Mouse (Mus musculus) embryonic facial prominence, embryonic 11.5 days (tissue): ENCODE measurements around the gene Agtpbp1. TPM values are rescaled to one million over a fixed set of nuclear protein-coding genes. Genes with fewer than 3 reads are reported as not detected.
"Not testable (repeated sequence)": the region's sequence is repeated elsewhere in the genome, so short reads cannot be mapped to it uniquely, and the experiment has no call there.

Experiments used
- ATAC-seq: fragments of 200-750 bp; cut with Nextera tagmentation; replicated peaks from 2 replicates; pipeline ENCODE4 v1.8.0; 2017; ENCODE audit warnings: low read depth; ENCODE audit not compliant: insufficient number of reproducible peaks, low FRiP score, low TSS enrichment
- DNase-seq: peaks from one replicate; pipeline ENCODE4 v3.0.0-alpha.2; 2015; ENCODE audit warnings: low spot score
- H3K27ac ChIP-seq: fragments of 300-500 bp; sonication (generic); replicated peaks from 2 replicates; pipeline ENCODE4 v1.5.1; 2014; ENCODE audit warnings: mild to moderate bottlenecking, low read depth, low read length, control low read depth
- H3K27me3 ChIP-seq: fragments of 300-500 bp; sonication (generic); 2 replicates; pipeline ENCODE4 v1.6.1; 2014; ENCODE audit warnings: mild to moderate bottlenecking, low read length, moderate library complexity, mixed read lengths; ENCODE audit not compliant: control insufficient read depth, insufficient read depth
- H3K36me3 ChIP-seq: fragments of 300-500 bp; sonication (generic); replicated peaks from 2 replicates; pipeline ENCODE4 v1.6.1; 2014; ENCODE audit warnings: low read depth, mild to moderate bottlenecking, low read length, moderate library complexity, mixed read lengths; ENCODE audit not compliant: control insufficient read depth, insufficient read depth
- H3K4me1 ChIP-seq: fragments of 300-500 bp; sonication (generic); 2 replicates; pipeline ENCODE4 v1.6.1; 2014; ENCODE audit warnings: low read length, mixed read lengths; ENCODE audit not compliant: control insufficient read depth, insufficient read depth
- H3K4me2 ChIP-seq: fragments of 300-500 bp; sonication (generic); 2 replicates; pipeline ENCODE4 v1.6.1; 2014; ENCODE audit warnings: low read depth, mild to moderate bottlenecking, control low read depth, low read length, moderate library complexity
- H3K4me3 ChIP-seq: fragments of 300-500 bp; sonication (generic); 2 replicates; pipeline ENCODE4 v1.5.1; 2014; ENCODE audit warnings: low read depth, low read length, control low read depth
- H3K9ac ChIP-seq: fragments of 300-500 bp; sonication (generic); replicated peaks from 2 replicates; pipeline ENCODE4 v1.6.1; 2014; ENCODE audit warnings: mild to moderate bottlenecking, control low read depth, low read length
- H3K9me3 ChIP-seq: fragments of 300-500 bp; sonication (generic); replicated peaks from 2 replicates; pipeline ENCODE4 v1.6.1; 2016; ENCODE audit warnings: mild to moderate bottlenecking, low read length, inconsistent platforms, mixed read lengths; ENCODE audit not compliant: control insufficient read depth
- WGBS: fragments of 180-500 bp; shearing (Covaris S2); extraction: QIAGEN DNeasy Blood & Tissue Kit; methylation state at CpG from one replicate; pipeline ENCODE4 v1.1.7; 2014; 5-methylcytosine and 5-hydroxymethylcytosine counted together
- polyA plus RNA-seq: library from polyadenylated mRNA; unstranded; fragments of >200 nt; fragmentation: Nextera tagmentation; extraction: Ambion mirVana; gene quantifications from 2 replicates; pipeline ENCODE4 v1.2.1, GENCODE M21; 2014

Agtpbp1 gene
- polyA plus RNA-seq, 1 experiment from 2014 or later = 17.8 TPM

- not testable (repeated sequence) for H3K27me3 ChIP-seq, H3K4me3 ChIP-seq, H3K9me3 ChIP-seq, H3K27ac ChIP-seq, H3K36me3 ChIP-seq, H3K4me1 ChIP-seq, ATAC-seq, DNase-seq, H3K9ac ChIP-seq, H3K4me2 ChIP-seq
- WGBS = 95% methylated on average over 3 of the region's 3 CpGs
Measured at GRCm38 (mm10) chr13:59592058-59592457, 7.0 kb upstream of the Agtpbp1 start.

- Histone ChIP-seq H3K36me3 (no peaks in the 10 kb centered on the region; the same call in 1 of the 2 replicates), H3K4me2 (no peak overlapping the region)
- 88% methylated on average over 4 of the region's 4 CpGs for WGBS
Measured at GRCm38 (mm10) chr13:59590691-59591090, 5.7 kb upstream of the Agtpbp1 start.

GRCm38 (mm10) chr13:59589672-59590071, 4.6 kb upstream of the Agtpbp1 start:
- ATAC-seq (no peak), DNase-seq (no peak)
- Histone ChIP-seq H3K27me3 (no peaks in the 10 kb centered on the region), H3K9me3 (no peaks in the 10 kb centered on the region), H3K36me3 (no peaks in the 10 kb centered on the region; the same call in 1 of the 2 replicates), H3K4me2 (no peak overlapping the region), H3K9ac (no peak overlapping the region), H3K4me1 (no peaks in the 10 kb centered on the region), H3K4me3 (no peak overlapping the region), H3K27ac (no peak overlapping the region)
- 90% methylated on average over 4 of the region's 4 CpGs for WGBS

More at GRCm38 (mm10) chr13:59590691-59591090, 5.7 kb upstream of the Agtpbp1 start:
- DNase-seq (no peak), ATAC-seq (no peak)
- Histone ChIP-seq H3K9me3 (no peaks in the 10 kb centered on the region), H3K27me3 (no peaks in the 10 kb centered on the region), H3K4me3 (no peak overlapping the region), H3K4me1 (no peaks in the 10 kb centered on the region), H3K9ac (no peak overlapping the region), H3K27ac (no peak overlapping the region)

GRCm38 (mm10) chr13:59587201-59587600, 2.2 kb upstream of the Agtpbp1 start:
- WGBS = 84% methylated on average over 2 of the region's 2 CpGs
- no peaks in the 10 kb centered on the region for H3K4me1 ChIP-seq
- no peaks in the 10 kb centered on the region for H3K9me3 ChIP-seq
- no peak overlapping the region for H3K27ac ChIP-seq
- no peak for DNase-seq
- no peaks in the 10 kb centered on the region; the same call in 1 of the 2 replicates for H3K36me3 ChIP-seq
- H3K4me2 ChIP-seq = no peak overlapping the region
- H3K9ac ChIP-seq = no peak overlapping the region
- ATAC-seq = no peak
- H3K4me3 ChIP-seq = no peak overlapping the region
- H3K27me3 ChIP-seq = no peaks in the 10 kb centered on the region

GRCm38 (mm10) chr13:59585648-59586005, 600 bp upstream of the Agtpbp1 start:
- Histone ChIP-seq H3K4me2 (peak overlapping the region; percentile 75), H3K27me3 (no peaks in the 10 kb centered on the region), H3K9me3 (no peaks in the 10 kb centered on the region), H3K4me1 (no peaks in the 10 kb centered on the region), H3K27ac (peak overlapping the region; percentile 65; the same call in 1 of the 2 replicates), H3K9ac (peak overlapping the region; percentile 90), H3K36me3 (no peaks in the 10 kb centered on the region; the same call in 1 of the 2 replicates), H3K4me3 (peak overlapping the region; percentile 93)
- DNase-seq (no peak), ATAC-seq (no peak; the same call in 1 of the 2 replicates)
- WGBS = under 1% methylated on average over 28 of the region's 28 CpGs

- DNase-seq (peak; percentile 48), ATAC-seq (peak; percentile 73)
- peak overlapping the region; percentile 61 for H3K9ac ChIP-seq
- H3K27ac ChIP-seq = 0 out of 2 replicates have a peak overlapping the region, but pooled peaks have one; percentile 35
- H3K27me3 ChIP-seq = no peaks in the 10 kb centered on the region
- peak overlapping the region; percentile 81 for H3K4me2 ChIP-seq
- 4% methylated on average over 9 of the region's 9 CpGs for WGBS
- peak overlapping the region; percentile 93 for H3K4me3 ChIP-seq
- H3K9me3 ChIP-seq = no peaks in the 10 kb centered on the region
- H3K4me1 ChIP-seq = no peaks in the 10 kb centered on the region
- no peaks in the 10 kb centered on the region for H3K36me3 ChIP-seq
Measured at GRCm38 (mm10) chr13:59584481-59584880, 546 bp downstream of the Agtpbp1 start.

GRCm38 (mm10) chr13:59580954-59581353, 4.1 kb downstream of the Agtpbp1 start:
- Histone ChIP-seq H3K4me3 (no peak overlapping the region), H3K4me2 (no peak overlapping the region), H3K4me1 (no peaks in the 10 kb centered on the region), H3K9ac (no peak overlapping the region), H3K9me3 (no peaks in the 10 kb centered on the region), H3K36me3 (no peaks in the 10 kb centered on the region), H3K27me3 (no peaks in the 10 kb centered on the region), H3K27ac (no peak overlapping the region)
- 92% methylated on average over 4 of the region's 4 CpGs for WGBS
- ATAC-seq (no peak), DNase-seq (no peak)

GRCm38 (mm10) chr13:59572549-59572948, 12.5 kb downstream of the Agtpbp1 start:
- H3K36me3 ChIP-seq = no peaks in the 10 kb centered on the region
- H3K27me3 ChIP-seq = no peaks in the 10 kb centered on the region
- no peak for DNase-seq
- no peaks in the 10 kb centered on the region for H3K9me3 ChIP-seq
- no peaks in the 10 kb centered on the region for H3K4me1 ChIP-seq
- no peak overlapping the region for H3K9ac ChIP-seq
- no peak for ATAC-seq
- no peak overlapping the region for H3K27ac ChIP-seq
- no peak overlapping the region for H3K4me3 ChIP-seq
- 97% methylated on average over 2 of the region's 2 CpGs for WGBS
- no peak overlapping the region for H3K4me2 ChIP-seq
